ENCODE assay signal across 24 mouse cellular contexts in genomic region chr11:5926696-5927220, GRCm38 (mm10). TPM values are rescaled to one million over a fixed set of nuclear protein-coding genes. Genes with fewer than 3 reads are reported as not detected.
"Had no signal": no experiment of that assay in that cellular context is flagged by ENCODE, and none has a peak within 500 bp of the region (broad histone marks: within the 10 kb centered on the region; RNA-seq: fewer than 3 reads in every experiment).

No protein-coding gene starts in this region.

- H3K4me1 ChIP-seq: kidney, embryonic 15.5 days; limb, embryonic 12.5 days; limb, embryonic 15.5 days; midbrain, embryonic 13.5 days had no signal

- H3K9me3 ChIP-seq: kidney, embryonic 15.5 days; limb, embryonic 12.5 days; limb, embryonic 15.5 days; midbrain, embryonic 13.5 days had no signal

- H3K27ac ChIP-seq: kidney, embryonic 15.5 days; limb, embryonic 12.5 days; limb, embryonic 15.5 days; liver, embryonic 14.5 days; macrophage; midbrain, embryonic 13.5 days had no signal

- H3K36me3 ChIP-seq: kidney, embryonic 15.5 days; limb, embryonic 12.5 days; limb, embryonic 15.5 days; midbrain, embryonic 13.5 days had no signal

- DNase-seq: kidney, postnatal 10 days; kidney, postnatal 36 days; layer of hippocampus, postnatal 36 days; left cerebral cortex, postnatal 4 days; liver, postnatal 0 days; lung, embryonic 14.5 days; thymus, adult 2 months; thymus, postnatal 14 days; thymus, postnatal 4 days had no signal

- H3K27me3 ChIP-seq: kidney, embryonic 15.5 days; limb, embryonic 12.5 days; limb, embryonic 15.5 days; midbrain, embryonic 13.5 days had no signal

- H3K4me2 ChIP-seq: kidney, embryonic 15.5 days; limb, embryonic 12.5 days; limb, embryonic 15.5 days; liver, embryonic 11.5 days; lung, embryonic 14.5 days; midbrain, embryonic 13.5 days had no signal

- H3K9ac ChIP-seq: kidney, embryonic 15.5 days; limb, embryonic 12.5 days; limb, embryonic 15.5 days; liver, embryonic 14.5 days; liver, postnatal 0 days; lung, embryonic 14.5 days; midbrain, embryonic 13.5 days had no signal

- H3K4me3 ChIP-seq: kidney, embryonic 15.5 days; limb, embryonic 12.5 days; limb, embryonic 15.5 days; midbrain, embryonic 13.5 days had no signal

- ATAC-seq: liver, postnatal 0 days; lung, postnatal 0 days; midbrain, embryonic 13.5 days had no signal

RNA-seq across cellular contexts. Expression of gene Gck, which starts 23.1 kb away (rescaled TPM):
- total RNA-seq: megakaryocyte, adult 5-6 weeks had no signal
- polyA plus RNA-seq: macrophage had no signal

RNA-seq across cellular contexts. Expression of gene Myl7, which starts 28.2 kb away (rescaled TPM):
- total RNA-seq: layer of hippocampus, adult 8-10 months; layer of hippocampus, postnatal 10 days; layer of hippocampus, postnatal 36 days; left cerebral cortex, adult 8-10 months; left cerebral cortex, postnatal 14 days; left cerebral cortex, postnatal 4 days; megakaryocyte, adult 5-6 weeks; midbrain, postnatal 0 days had no signal
- polyA plus RNA-seq: macrophage; midbrain, postnatal 0 days; neural tube, embryonic 14.5 days had no signal
